Mouse (Mus musculus) heart, adult 11 months (tissue): Measurements from ENCODE around the gene Arhgap20.

Experiments
- DNase-seq: peaks from one replicate; pipeline ENCODE4 v3.0.0; 2022

Gene Arhgap20

GRCm38 (mm10) chr9:51764921-51765416 is at the start of gene Arhgap20:
TSS of gene Arhgap20 (plus strand) at chr9:51765337.
- peak; percentile 96 for DNase-seq

GRCm38 (mm10) chr9:51718793-51719192 is 46.3 kb upstream of the Arhgap20 start:
- no peak for DNase-seq

DNA sequence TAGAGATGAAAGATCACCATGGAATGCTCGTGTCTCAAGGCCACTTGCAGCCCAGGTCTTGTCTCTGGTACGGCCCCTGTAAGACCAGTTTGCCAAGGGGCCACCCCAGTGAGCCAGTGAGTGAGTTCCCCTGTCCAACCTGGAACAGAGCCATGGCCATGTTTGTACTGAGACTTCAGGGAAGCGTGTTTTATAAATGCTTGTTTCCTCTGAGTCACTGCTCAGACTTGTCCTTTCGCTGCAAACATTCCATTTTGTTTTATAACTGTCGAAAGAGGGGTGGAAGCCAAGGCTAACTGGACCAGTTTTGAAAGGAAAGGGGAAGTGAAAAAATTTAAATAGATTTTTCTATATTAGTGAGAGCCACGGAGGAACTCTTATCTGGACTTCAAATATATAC is 37.2 kb upstream of the Arhgap20 start:
- DNase-seq: peak; percentile 90

DNA sequence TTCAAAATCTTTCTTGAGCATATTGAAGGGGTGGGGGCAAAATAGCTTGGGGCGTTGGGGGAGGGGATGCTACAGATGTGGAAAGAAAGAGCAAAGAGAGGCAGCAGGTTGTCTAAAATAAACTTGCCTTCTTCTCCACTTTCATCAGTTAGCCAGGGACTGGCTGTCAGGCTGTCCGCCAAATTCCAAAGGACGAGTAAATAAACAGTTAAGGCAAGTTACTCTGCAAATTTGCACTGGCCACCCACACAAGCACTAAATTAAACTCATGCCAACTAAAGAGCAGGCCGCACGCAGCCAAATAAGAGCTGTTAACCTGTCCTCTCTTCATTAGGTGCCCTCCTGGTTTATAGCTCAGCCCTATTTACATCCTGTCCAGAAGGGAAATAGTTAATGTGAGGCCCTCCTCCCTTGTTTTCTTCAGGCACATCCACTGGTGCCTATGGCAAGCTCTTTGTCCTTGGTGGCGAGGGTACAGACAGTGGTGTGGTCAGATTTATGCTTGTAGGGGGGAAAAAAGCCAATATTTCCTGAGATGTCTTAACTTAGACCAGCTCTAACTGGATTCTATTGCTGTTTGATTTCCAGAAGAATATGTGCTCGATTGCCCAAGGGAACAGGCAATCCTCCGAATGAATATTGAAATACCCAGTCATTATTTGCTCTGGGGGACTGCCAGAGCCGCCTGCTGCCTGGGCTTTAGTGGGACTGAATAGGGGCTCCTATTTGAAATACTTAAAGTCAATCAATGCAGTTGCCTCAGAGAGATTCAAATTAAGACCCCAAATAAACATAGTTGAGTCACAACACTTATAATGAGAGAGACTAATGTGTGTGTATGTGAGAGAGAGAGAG is 29.7 kb upstream of the Arhgap20 start:
- no peak for DNase-seq

DNA sequence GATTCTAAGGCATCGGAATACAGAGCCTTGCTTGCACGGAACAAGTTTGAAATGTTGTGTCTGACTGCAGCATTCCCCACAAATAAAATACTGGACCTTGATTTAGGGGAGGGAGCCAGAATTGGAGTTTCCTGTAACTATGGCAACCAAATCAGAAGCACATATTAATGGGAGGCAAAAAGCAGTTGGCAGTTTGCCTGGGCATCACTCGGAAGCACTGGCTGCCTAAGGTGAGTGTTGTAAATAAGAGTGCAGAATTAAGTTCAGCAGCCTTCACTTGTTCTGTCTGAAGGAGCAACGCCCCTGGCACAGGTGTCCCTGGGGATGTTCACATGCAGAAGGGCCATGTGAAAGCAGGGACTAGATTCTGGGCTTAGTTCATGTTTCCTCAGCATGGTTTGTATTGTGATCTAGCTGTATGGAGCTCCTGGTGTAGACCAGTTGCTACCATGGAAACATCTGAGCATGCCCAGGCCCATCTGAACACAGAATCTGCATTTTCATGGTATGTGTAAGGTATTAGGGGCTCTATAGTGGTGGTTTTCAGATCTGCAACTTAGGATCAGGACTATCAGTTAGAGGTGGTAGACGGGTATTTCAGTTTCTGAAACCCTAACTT is 28.3 kb upstream of the Arhgap20 start:
- no peak for DNase-seq

DNA sequence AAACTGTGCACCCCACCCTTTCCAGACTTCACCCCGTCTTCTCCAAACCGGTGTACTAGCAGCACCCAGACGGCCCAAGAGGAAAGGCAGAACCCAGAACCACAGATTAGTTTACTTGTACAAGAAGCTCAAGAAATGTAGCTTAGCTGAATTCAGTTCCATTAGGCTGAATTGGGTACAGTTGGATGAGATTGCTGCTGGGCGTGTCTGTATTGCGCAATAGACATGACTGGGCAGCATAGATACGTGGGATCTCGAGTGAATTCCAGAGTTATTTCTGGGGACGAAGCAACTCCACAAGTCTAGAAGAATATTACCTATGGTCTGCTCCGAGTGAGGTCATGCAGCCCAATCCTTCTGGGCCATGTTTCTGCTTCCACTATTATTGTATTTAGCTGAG is 26.8 kb upstream of the Arhgap20 start:
- no peak for DNase-seq

DNA sequence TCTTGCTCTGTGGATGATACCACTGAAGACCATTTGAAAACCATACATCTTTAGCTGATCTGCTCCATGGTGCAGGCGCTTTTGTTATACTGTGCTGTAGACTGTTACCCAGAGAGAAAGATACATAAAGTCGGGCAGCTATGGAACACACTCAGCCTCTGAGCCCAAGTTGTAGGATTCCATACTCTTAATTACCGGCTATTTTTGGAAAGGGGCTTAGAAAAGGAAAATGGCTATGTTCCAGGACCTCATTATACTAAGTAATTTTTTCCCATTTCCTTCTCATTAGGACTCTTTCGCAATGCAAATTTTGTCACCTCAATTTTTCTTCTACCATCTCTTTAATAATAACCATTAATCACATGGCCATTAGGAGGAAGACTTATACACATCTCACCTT is 25.3 kb upstream of the Arhgap20 start:
- no peak for DNase-seq

- no peak for DNase-seq
Observed at GRCm38 (mm10) chr9:51750144-51750543, 15.0 kb upstream of the Arhgap20 start.

GRCm38 (mm10) chr9:51761003-51761402 is 4.1 kb upstream of the Arhgap20 start:
- no peak for DNase-seq

DNA sequence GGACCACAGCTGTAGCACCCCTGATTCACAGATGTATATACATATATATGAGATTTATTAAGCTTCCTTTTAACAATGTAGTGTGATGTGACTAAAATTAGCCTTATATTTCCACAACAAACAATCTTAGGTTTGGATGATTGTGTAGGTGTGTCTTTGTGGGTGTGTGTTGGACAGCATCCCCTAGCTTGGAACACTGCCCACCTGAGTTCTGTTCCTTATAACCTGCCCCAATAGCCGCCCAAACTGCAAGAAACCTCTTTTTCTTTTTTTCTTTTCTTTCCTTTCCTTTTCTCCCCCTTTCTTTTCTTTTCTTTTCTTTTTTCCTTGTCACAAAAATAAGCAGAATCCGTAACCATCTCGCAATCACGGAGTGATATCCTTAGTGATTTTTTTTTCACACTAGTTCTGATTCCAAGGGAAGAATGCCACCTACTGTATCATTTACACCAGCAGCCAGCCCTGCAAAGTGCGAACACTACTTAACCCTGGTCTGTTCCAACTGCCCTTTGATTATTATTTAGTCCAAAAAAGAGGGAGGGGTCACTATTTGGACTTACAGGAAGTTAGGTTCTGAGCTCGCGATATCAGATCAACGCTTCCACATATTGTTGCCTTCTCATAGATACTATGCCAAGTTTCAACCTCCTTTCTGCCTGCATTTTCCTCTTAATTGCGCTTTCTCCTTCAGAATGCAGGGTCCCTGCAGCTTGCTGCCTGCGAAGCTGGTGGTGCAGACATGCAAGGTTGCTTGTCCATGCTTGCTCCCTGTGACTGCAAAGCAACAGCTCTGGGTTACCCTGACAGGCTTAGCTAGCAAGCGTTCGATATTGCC is 879 bp upstream of the Arhgap20 start:
- no peak for DNase-seq

DNA sequence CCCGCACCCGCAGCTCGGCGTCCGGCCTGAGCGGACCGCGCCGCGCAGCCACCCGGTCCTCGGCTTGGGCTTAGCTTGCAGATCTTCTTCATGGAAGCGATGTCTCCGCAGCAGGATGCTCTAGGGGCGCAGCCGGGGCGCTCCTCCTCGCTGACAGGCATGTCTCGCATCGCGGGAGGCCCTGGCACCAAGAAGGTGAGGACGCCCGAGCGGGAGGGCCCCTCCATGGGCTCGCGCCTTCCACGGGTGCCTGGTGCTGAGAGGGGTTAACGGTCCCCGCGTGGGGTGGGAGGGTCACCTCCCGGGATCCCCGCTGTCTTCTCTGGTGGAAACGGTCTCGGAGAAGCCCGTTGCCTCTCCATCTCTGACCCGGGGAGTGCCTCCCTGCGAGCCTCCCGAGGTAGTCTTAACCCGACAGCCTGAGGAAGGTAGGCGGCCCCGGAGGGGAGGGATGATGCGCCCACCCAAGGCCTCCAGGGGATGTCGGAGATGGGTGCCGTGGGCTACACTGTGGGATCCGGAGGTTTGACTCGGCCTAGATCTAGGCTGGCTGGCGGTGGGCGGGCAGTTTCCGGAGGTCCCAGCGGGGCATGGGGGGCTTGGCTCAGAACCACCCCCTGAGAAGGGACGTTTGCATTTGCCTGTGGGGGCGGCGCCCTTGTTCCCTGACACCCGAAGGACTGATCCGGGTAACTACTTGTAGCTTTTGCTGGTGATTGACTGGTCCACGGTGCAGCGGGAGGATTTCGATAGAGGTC is 459 bp downstream of the Arhgap20 start:
- DNase-seq: peak; percentile 93

DNA sequence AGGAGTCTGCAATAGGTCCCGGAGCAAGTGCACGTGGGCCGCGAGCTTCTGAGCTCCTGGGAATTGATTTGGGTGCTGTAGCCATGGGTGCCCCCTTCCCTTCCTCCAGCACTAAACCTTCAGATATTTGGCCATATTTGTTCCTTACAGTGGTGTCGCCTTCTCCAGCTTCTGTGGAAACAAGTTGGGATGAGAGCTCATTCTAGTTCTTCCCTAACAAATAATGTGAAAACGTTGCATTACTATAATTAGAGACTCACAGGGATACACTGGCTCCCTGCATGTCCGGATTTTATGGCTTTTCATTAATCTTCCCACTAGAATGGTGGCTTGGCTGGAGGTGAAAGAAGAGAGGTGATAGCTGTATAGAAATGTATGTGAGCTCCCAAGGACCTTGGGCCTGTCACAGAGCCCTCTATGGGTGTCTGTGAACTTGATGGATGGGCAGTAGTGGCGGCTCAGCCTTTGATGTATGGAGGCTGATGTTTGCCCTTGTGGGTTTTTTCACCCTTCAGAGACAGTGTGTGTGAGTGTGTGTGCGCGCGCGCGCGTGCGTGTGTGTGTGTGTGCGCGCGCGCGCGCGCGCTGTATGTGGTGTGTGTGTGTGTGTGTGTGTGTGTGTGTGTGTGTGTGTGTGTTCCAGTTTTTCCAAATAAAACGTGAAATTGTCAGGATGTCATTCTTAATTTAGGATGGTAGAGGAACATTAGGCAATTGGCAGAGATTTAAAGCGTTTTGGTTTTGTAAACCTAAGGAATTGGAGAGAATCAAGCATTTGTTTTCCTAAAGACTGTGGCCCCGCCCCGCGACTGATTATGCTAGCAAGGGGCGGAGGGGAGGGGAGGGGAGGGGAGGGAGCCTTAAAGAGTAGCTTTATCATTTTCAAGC is 1.3 kb downstream of the Arhgap20 start:
- DNase-seq: peak; percentile 89

DNA sequence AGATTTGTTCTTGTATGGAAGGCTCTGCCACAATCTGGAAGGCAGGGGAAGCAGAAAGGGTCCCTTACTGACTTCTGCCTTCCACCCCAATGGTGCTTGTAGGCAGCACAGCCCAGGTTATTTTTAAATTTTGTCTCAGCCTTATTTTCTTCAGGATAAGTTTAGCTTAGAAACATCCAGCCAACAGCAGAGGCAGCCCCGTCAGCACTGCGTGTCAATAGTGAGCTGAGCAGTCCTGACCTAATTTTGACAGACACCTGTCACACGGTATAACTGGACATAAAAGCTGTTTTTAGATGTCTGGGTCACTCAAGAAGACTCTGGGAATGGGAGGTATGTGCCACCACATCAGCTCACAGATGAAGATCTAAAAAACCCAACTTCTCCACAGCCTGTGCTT is 9.1 kb downstream of the Arhgap20 start:
- DNase-seq: peak; percentile 82

DNA sequence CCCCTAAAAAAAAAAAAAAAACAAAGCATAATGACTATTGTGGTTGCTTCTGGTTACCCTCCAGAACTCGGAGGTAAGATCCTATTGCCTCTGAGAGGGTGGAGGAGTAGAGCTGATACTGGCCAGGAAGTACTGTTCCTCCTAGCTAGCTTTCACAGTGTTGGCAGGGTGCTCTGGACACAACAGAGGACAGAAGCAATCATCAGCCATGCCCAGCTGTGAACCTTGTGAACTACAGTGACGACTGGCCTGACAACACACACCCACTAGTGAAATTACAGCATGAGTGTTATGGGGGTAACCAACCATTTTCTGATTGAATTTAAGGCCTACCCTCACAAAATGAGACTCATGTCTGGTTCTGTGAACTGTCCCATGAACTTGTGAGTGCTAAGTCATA is 11.3 kb downstream of the Arhgap20 start:
- peak; percentile 89 for DNase-seq

DNA sequence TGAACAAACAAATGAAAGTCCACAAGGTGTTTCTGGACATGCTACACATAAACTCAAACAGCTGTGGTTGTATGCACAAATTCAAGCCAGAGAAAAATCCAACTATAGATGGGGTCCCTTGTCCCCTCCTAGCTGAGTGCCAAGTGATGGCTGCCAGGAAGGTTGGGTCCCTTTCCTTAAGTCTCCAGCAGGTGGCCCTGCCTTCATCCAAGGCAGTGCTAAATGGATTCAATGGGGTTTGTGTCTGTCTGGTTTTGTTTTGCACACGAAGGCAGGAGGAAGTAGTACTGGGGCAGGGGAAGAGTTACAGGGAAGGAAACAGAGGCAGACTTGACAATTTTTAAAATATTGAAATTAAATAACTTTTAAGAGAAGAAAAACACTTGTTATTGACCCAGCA is 12.0 kb downstream of the Arhgap20 start:
- DNase-seq: peak; percentile 37

DNA sequence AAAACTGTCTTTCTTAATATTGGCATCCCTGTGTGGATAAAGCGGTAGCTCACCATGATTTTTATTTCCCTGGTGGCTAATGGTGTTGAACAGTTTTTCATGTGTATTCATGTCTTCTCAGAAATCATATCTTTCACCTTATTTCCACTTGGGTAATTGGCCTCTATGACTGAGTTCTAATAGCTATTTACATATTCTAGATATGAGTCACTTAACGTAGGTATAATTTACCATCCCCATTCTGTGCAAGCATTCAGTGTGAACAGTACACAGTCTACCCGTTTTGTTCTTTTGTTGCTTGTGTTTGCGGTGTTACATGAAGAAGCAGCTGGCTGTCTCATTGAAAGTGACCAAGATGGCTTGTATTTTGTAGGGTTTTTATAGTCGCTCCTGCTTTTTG is 14.1 kb downstream of the Arhgap20 start:
- DNase-seq: no peak

DNA sequence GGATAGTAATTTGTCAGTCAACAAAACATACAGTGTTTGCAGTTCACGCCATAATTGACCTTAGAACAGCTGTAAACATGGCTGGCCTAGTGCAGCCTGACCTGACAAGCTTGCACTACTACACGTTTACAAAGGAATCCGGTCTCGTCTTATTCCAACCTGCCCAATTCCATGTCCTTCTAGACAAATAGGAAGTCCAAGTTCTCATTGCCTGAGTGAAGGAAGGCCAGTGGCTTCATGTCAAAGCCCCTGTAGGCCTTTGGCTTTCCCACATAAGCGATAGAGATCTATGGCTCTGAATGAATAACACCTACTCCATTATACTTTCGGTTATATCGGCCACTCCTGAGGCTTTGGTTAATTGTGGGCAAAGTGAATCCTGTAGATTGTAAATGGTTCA is 16.0 kb downstream of the Arhgap20 start:
- DNase-seq: peak; percentile 41

DNA sequence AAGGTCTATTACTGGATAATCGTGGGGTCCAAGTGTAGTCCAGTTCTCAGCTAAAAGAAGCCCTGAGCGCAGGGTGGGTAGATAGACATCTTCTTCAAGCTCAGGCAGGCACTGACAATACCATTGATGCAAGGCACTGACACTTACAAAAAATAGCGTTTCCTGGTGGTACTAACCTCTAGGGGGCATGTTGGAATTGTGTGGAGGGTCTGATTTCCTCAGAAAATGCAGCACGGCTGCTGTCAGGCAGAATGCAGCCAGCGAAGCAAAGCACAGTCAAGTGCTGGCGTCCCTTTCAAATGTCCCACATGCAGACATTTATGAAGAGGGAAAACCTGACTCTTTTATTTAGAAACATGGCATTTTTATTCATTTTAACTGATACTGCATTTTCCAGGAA is 22.2 kb downstream of the Arhgap20 start:
- DNase-seq: no peak

- DNase-seq: peak; percentile 82
Observed at GRCm38 (mm10) chr9:51788466-51788865, 23.3 kb downstream of the Arhgap20 start.

- DNase-seq: peak; percentile 92
Observed at GRCm38 (mm10) chr9:51795206-51795605, 30.1 kb downstream of the Arhgap20 start.

DNA sequence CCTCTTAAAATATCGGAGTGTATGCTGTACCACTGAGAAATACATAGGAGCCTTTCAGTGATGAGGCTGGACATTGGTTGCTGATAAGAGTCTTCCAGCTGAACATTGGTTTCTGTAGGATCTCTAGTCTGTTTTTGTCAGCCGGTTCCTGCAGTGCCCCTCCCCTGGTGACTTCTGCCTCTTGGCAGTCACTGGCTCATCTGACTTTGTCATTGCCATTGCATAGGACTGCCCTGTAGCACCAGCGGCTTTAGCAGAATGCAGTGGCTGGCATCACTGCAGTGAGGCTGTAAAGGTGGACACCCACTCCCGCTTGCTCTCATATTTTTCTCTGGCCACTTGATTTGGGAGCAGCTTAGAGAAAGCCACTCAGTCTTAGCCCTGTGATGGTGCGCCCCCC is 33.1 kb downstream of the Arhgap20 start:
- DNase-seq: peak; percentile 95

DNA sequence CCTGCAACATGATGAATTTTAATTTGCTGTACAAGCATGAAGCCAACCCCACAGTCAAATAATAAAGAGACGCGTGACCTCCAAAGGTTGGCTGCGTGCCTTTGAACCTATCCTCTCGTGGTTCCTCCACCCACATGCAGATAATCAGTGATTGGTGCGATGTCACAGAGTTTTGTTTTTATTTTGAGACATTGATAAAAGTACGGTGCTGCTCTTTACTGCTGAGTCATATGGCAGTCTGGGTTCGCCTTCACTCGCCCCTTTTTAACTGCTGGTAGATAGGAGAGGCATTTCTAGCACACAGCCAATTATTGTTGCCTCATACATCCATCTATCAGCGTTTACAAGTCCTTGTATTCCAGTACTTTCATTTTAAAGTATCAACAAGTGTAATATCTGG is 34.0 kb downstream of the Arhgap20 start:
- DNase-seq: peak; percentile 92
